Mouse (Mus musculus) E14TG2a.4 (cell line): ENCODE measurements around the gene Ccdc144b.

Experiments used
- H3K27me3 ChIP-seq: 2 replicates; pipeline ENCODE4 v1.6.1; 2014; ENCODE audit warnings: low read length, control low read depth; ENCODE audit not compliant: insufficient read depth
- H3K36me3 ChIP-seq: 2 replicates; pipeline ENCODE4 v1.6.1; 2014; ENCODE audit warnings: low read length, control low read depth; ENCODE audit not compliant: insufficient read depth
- H3K4me1 ChIP-seq: replicated peaks from 2 replicates; pipeline ENCODE4 v1.6.1; 2014; ENCODE audit warnings: low read depth, low read length, control low read depth
- H3K4me3 ChIP-seq: replicated peaks from 2 replicates; pipeline ENCODE4 v1.5.1; 2014; ENCODE audit warnings: mild to moderate bottlenecking, low read length
- H3K9me3 ChIP-seq: 2 replicates; pipeline ENCODE4 v1.6.1; 2014; ENCODE audit warnings: low read length, control low read depth
- CTCF ChIP-seq: conservative IDR thresholded peaks from 2 replicates; pipeline ENCODE4 v1.5.1; 2014; ENCODE audit warnings: low read length
- NANOG ChIP-seq: IDR thresholded peaks from 2 replicates; pipeline ENCODE4 v1.6.1; 2014; ENCODE audit warnings: borderline replicate concordance, low read length, mixed read lengths
- POU5F1 ChIP-seq: IDR thresholded peaks from 2 replicates; pipeline ENCODE4 v1.6.1; 2014; ENCODE audit warnings: low read length, borderline replicate concordance

Gene Ccdc144b

GRCm38 (mm10) chr3:35973551-35973950 is 79.8 kb downstream of the Ccdc144b start:
- TF ChIP-seq CTCF (peak; percentile 71), NANOG (no peak), POU5F1 (no peak)
- Histone ChIP-seq H3K4me1 (peaks cover 17% of the 10 kb centered on the region), H3K27me3 (no peaks in the 10 kb centered on the region), H3K36me3 (peaks cover 70% of the 10 kb centered on the region), H3K4me3 (peak overlapping the region; percentile 60; the same call in 1 of the 2 replicates), H3K9me3 (no peaks in the 10 kb centered on the region)

- Histone ChIP-seq H3K27me3 (no peaks in the 10 kb centered on the region), H3K4me1 (peaks cover 17% of the 10 kb centered on the region), H3K36me3 (peaks cover 71% of the 10 kb centered on the region), H3K9me3 (no peaks in the 10 kb centered on the region), H3K4me3 (no peak overlapping the region)
- peak; percentile 58 for TF ChIP-seq CTCF
- no peak for TF ChIP-seq POU5F1
- no peak for TF ChIP-seq NANOG
These were observed 80.4 kb downstream of the Ccdc144b start for GRCm38 (mm10) chr3:35972985-35973384.

- Histone ChIP-seq H3K9me3 (no peaks in the 10 kb centered on the region), H3K36me3 (peaks cover 68% of the 10 kb centered on the region), H3K4me1 (peaks cover 17% of the 10 kb centered on the region), H3K4me3 (no peak overlapping the region), H3K27me3 (no peaks in the 10 kb centered on the region)
- TF ChIP-seq NANOG, result no peak
- no peak for TF ChIP-seq CTCF
- TF ChIP-seq POU5F1, result no peak
These were observed 82.2 kb downstream of the Ccdc144b start for GRCm38 (mm10) chr3:35971149-35971548.

- Histone ChIP-seq H3K27me3 (no peaks in the 10 kb centered on the region), H3K4me3 (no peak overlapping the region), H3K36me3 (peaks cover 61% of the 10 kb centered on the region), H3K4me1 (peaks cover 17% of the 10 kb centered on the region), H3K9me3 (no peaks in the 10 kb centered on the region)
- TF ChIP-seq POU5F1 (no peak), NANOG (no peak), CTCF (no peak)
These were observed 82.9 kb downstream of the Ccdc144b start for GRCm38 (mm10) chr3:35970441-35970840.

GRCm38 (mm10) chr3:35967366-35967921 is 85.9 kb downstream of the Ccdc144b start:
- no peaks in the 10 kb centered on the region for H3K4me1 ChIP-seq
- H3K36me3 ChIP-seq, result peaks cover 67% of the 10 kb centered on the region
- no peaks in the 10 kb centered on the region for H3K9me3 ChIP-seq
- no peaks in the 10 kb centered on the region for H3K27me3 ChIP-seq
- no peak overlapping the region for H3K4me3 ChIP-seq
- TF ChIP-seq NANOG (no peak), CTCF (no peak), POU5F1 (no peak)

- no peak for TF ChIP-seq NANOG
- TF ChIP-seq CTCF, result no peak
- TF ChIP-seq POU5F1, result no peak
- Histone ChIP-seq H3K9me3 (no peaks in the 10 kb centered on the region), H3K4me3 (no peak overlapping the region), H3K27me3 (no peaks in the 10 kb centered on the region), H3K4me1 (no peaks in the 10 kb centered on the region), H3K36me3 (peaks cover 66% of the 10 kb centered on the region)
These were observed 86.9 kb downstream of the Ccdc144b start for GRCm38 (mm10) chr3:35966493-35966892.

GRCm38 (mm10) chr3:35964928-35965327 is 88.4 kb downstream of the Ccdc144b start:
- no peaks in the 10 kb centered on the region for H3K27me3 ChIP-seq
- H3K4me3 ChIP-seq, result no peak overlapping the region
- H3K4me1 ChIP-seq, result no peaks in the 10 kb centered on the region
- H3K36me3 ChIP-seq, result peaks cover 68% of the 10 kb centered on the region
- TF ChIP-seq CTCF (no peak), POU5F1 (no peak), NANOG (no peak)
- no peaks in the 10 kb centered on the region for H3K9me3 ChIP-seq

- no peaks in the 10 kb centered on the region for H3K27me3 ChIP-seq
- TF ChIP-seq POU5F1 (no peak), NANOG (no peak), CTCF (no peak)
- H3K9me3 ChIP-seq, result no peaks in the 10 kb centered on the region
- H3K36me3 ChIP-seq, result peaks cover 64% of the 10 kb centered on the region
- no peaks in the 10 kb centered on the region for H3K4me1 ChIP-seq
- H3K4me3 ChIP-seq, result no peak overlapping the region
These were observed 89.4 kb downstream of the Ccdc144b start for GRCm38 (mm10) chr3:35963921-35964320.

GRCm38 (mm10) chr3:35963401-35963800 is 89.9 kb downstream of the Ccdc144b start:
- Histone ChIP-seq H3K36me3 (peaks cover 64% of the 10 kb centered on the region), H3K4me3 (no peak overlapping the region), H3K4me1 (no peaks in the 10 kb centered on the region), H3K9me3 (no peaks in the 10 kb centered on the region), H3K27me3 (no peaks in the 10 kb centered on the region)
- no peak for TF ChIP-seq NANOG
- TF ChIP-seq POU5F1, result no peak
- no peak for TF ChIP-seq CTCF
